Mouse (Mus musculus) macrophage (primary cell): ENCODE data around the gene Elovl5. TPM values are rescaled to one million over a fixed set of nuclear protein-coding genes. Genes with fewer than 3 reads are reported as not detected.

Experiments used
- H3K27ac ChIP-seq: fragments of 350-480 bp; formaldehyde crosslinking; 2 replicates; pipeline ENCODE4 v1.9.0; 2021
- H3K36me3 ChIP-seq: fragments of 350-480 bp; formaldehyde crosslinking; 2 replicates; pipeline ENCODE4 v1.9.0; 2021; ENCODE audit errors: inconsistent target
- H3K4me3 ChIP-seq: fragments of 350-480 bp; formaldehyde crosslinking; 2 replicates; pipeline ENCODE4 v1.9.0; 2021; ENCODE audit errors: inconsistent target
- H3K79me2 ChIP-seq: fragments of 350-480 bp; formaldehyde crosslinking; 2 replicates; pipeline ENCODE4 v1.9.0; 2021; ENCODE audit errors: inconsistent target
- WGBS: methylation state at CpG from one replicate; pipeline ENCODE4 v1.1.7; 2026; ENCODE audit warnings: inconsistent platforms; ENCODE audit not compliant: missing documents; 5-methylcytosine and 5-hydroxymethylcytosine counted together
- polyA plus RNA-seq: library from polyadenylated mRNA; stranded (reverse); fragments of 250-400 nt; gene quantifications from 3 replicates; pipeline ENCODE4 v1.2.4, GENCODE M21; 2018; ENCODE audit warnings: inconsistent platforms

The Elovl5 gene
- polyA plus RNA-seq, 1 experiment from 2014 or later = 74.3 TPM

- H3K79me2 ChIP-seq = peaks cover 65% of the 10 kb centered on the region
- no peak overlapping the region for H3K4me3 ChIP-seq
- H3K27ac ChIP-seq = no peak overlapping the region
- H3K36me3 ChIP-seq = 0 out of 2 replicates have a peak, but pooled peaks cover 5% of the 10 kb centered on the region
- 96% methylated on average over 3 of the region's 3 CpGs for WGBS
Observed at GRCm38 (mm10) chr9:77954981-77955380, 37.8 kb downstream of the Elovl5 start.

GRCm38 (mm10) chr9:77955511-77955910 is 38.3 kb downstream of the Elovl5 start:
- peaks cover 60% of the 10 kb centered on the region for H3K79me2 ChIP-seq
- 0 out of 2 replicates have a peak, but pooled peaks cover 5% of the 10 kb centered on the region for H3K36me3 ChIP-seq
- WGBS = 75% methylated on average over 2 of the region's 2 CpGs

GRCm38 (mm10) chr9:77955964-77956363 is 38.8 kb downstream of the Elovl5 start:
- H3K27ac ChIP-seq = no peak overlapping the region
- H3K79me2 ChIP-seq = peaks cover 55% of the 10 kb centered on the region
- 0 out of 2 replicates have a peak, but pooled peaks cover 5% of the 10 kb centered on the region for H3K36me3 ChIP-seq
- WGBS = 94% methylated on average over 8 of the region's 8 CpGs
- no peak overlapping the region for H3K4me3 ChIP-seq

More at GRCm38 (mm10) chr9:77955511-77955910, 38.3 kb downstream of the Elovl5 start:
- Histone ChIP-seq H3K4me3 (no peak overlapping the region), H3K27ac (no peak overlapping the region)

- Histone ChIP-seq H3K79me2 (peaks cover 34% of the 10 kb centered on the region), H3K27ac (no peak overlapping the region), H3K36me3 (0 out of 2 replicates have a peak, but pooled peaks cover 5% of the 10 kb centered on the region), H3K4me3 (no peak overlapping the region)
- 99% methylated on average over 7 of the region's 7 CpGs for WGBS
Observed at GRCm38 (mm10) chr9:77958327-77958726, 41.2 kb downstream of the Elovl5 start.

- peaks cover 20% of the 10 kb centered on the region; the same call in 1 of the 2 replicates for H3K79me2 ChIP-seq
- H3K27ac ChIP-seq = no peak overlapping the region
- no peak overlapping the region for H3K4me3 ChIP-seq
- H3K36me3 ChIP-seq = 0 out of 2 replicates have a peak, but pooled peaks cover 5% of the 10 kb centered on the region
- WGBS = 40% methylated on average over 12 of the region's 12 CpGs
Observed at GRCm38 (mm10) chr9:77959759-77960158, 42.6 kb downstream of the Elovl5 start.

- WGBS = 23% methylated on average over 6 of the region's 6 CpGs
Observed at GRCm38 (mm10) chr9:77961350-77961749, 44.2 kb downstream of the Elovl5 start.

GRCm38 (mm10) chr9:77964084-77964483 is 46.9 kb downstream of the Elovl5 start:
- 97% methylated on average over 10 of the region's 14 CpGs for WGBS
- H3K36me3 ChIP-seq = no peaks in the 10 kb centered on the region
- no peak overlapping the region for H3K4me3 ChIP-seq
- H3K27ac ChIP-seq = no peak overlapping the region
- peaks cover 7% of the 10 kb centered on the region; the same call in 1 of the 2 replicates for H3K79me2 ChIP-seq

More at GRCm38 (mm10) chr9:77961350-77961749, 44.2 kb downstream of the Elovl5 start:
- no peak overlapping the region for H3K4me3 ChIP-seq
- H3K36me3 ChIP-seq = 0 out of 2 replicates have a peak, but pooled peaks cover 5% of the 10 kb centered on the region
- H3K27ac ChIP-seq = no peak overlapping the region
- H3K79me2 ChIP-seq = peaks cover 4% of the 10 kb centered on the region; the same call in 1 of the 2 replicates

GRCm38 (mm10) chr9:77965287-77965686 is 48.1 kb downstream of the Elovl5 start:
- Histone ChIP-seq H3K79me2 (peaks cover 15% of the 10 kb centered on the region; the same call in 1 of the 2 replicates), H3K4me3 (no peak overlapping the region), H3K27ac (no peak overlapping the region), H3K36me3 (no peaks in the 10 kb centered on the region)
- WGBS = 88% methylated on average over 5 of the region's 5 CpGs

- peaks cover 15% of the 10 kb centered on the region; the same call in 1 of the 2 replicates for H3K79me2 ChIP-seq
Observed at GRCm38 (mm10) chr9:77965768-77966552, 48.8 kb downstream of the Elovl5 start.

GRCm38 (mm10) chr9:77966861-77967260 is 49.7 kb downstream of the Elovl5 start:
- Histone ChIP-seq H3K27ac (no peak overlapping the region), H3K79me2 (peaks cover 15% of the 10 kb centered on the region; the same call in 1 of the 2 replicates), H3K4me3 (no peak overlapping the region), H3K36me3 (no peaks in the 10 kb centered on the region)
- WGBS = 96% methylated on average over 7 of the region's 7 CpGs

More at GRCm38 (mm10) chr9:77965768-77966552, 48.8 kb downstream of the Elovl5 start:
- WGBS = 37% methylated on average over 5 of the region's 6 CpGs
- H3K36me3 ChIP-seq = no peaks in the 10 kb centered on the region
- no peak overlapping the region for H3K27ac ChIP-seq
- H3K4me3 ChIP-seq = no peak overlapping the region

- H3K79me2 ChIP-seq = peaks cover 15% of the 10 kb centered on the region; the same call in 1 of the 2 replicates
- WGBS = 92% methylated on average over 12 of the region's 12 CpGs
- no peak overlapping the region for H3K27ac ChIP-seq
- no peak overlapping the region for H3K4me3 ChIP-seq
- no peaks in the 10 kb centered on the region for H3K36me3 ChIP-seq
Observed at GRCm38 (mm10) chr9:77967584-77968163, 50.5 kb downstream of the Elovl5 start.

GRCm38 (mm10) chr9:77969192-77969953 is 52.2 kb downstream of the Elovl5 start:
- 97% methylated on average over 6 of the region's 6 CpGs for WGBS
- Histone ChIP-seq H3K79me2 (peaks cover 15% of the 10 kb centered on the region; the same call in 1 of the 2 replicates), H3K4me3 (no peak overlapping the region), H3K36me3 (no peaks in the 10 kb centered on the region), H3K27ac (no peak overlapping the region)

GRCm38 (mm10) chr9:77979000-77979399 is 61.8 kb downstream of the Elovl5 start:
- Histone ChIP-seq H3K36me3 (peaks cover 46% of the 10 kb centered on the region), H3K4me3 (no peak overlapping the region), H3K27ac (no peak overlapping the region), H3K79me2 (no peaks in the 10 kb centered on the region)
- 95% methylated on average over 7 of the region's 7 CpGs for WGBS

- Histone ChIP-seq H3K36me3 (peaks cover 46% of the 10 kb centered on the region), H3K27ac (no peak overlapping the region), H3K79me2 (no peaks in the 10 kb centered on the region), H3K4me3 (no peak overlapping the region)
- 89% methylated on average over 15 of the region's 16 CpGs for WGBS
Observed at GRCm38 (mm10) chr9:77982616-77983015, 65.5 kb downstream of the Elovl5 start.
